Mouse (Mus musculus) cerebellum, adult 2 months (tissue): ENCODE results near the gene Dcaf5.

Experiments used
- CTCF ChIP-seq: fragments of 200-500 bp; IDR thresholded peaks from 2 replicates; pipeline ENCODE4 v1.5.1; 2011; ENCODE audit warnings: low read depth, mild to moderate bottlenecking, control low read depth, low read length, moderate library complexity, borderline replicate concordance; ENCODE audit not compliant: insufficient read depth
- POLR2A ChIP-seq: fragments of 200-500 bp; IDR thresholded peaks from 2 replicates; pipeline ENCODE4 v1.6.1; 2011; ENCODE audit warnings: low read length, control low read depth, borderline replicate concordance; ENCODE audit not compliant: insufficient read depth

- TF ChIP-seq CTCF = no peak
- TF ChIP-seq POLR2A = no peak
These were observed 41.1 kb downstream of the Dcaf5 start for GRCm38 (mm10) chr12:80395270-80395669.
